Mouse (Mus musculus) liver, embryonic 11.5 days (tissue): ENCODE measurements around the gene Gm13030. TPM values are rescaled to one million over a fixed set of nuclear protein-coding genes. Genes with fewer than 3 reads are reported as not detected.

Source experiments
- ATAC-seq: fragments of 200-750 bp; cut with Nextera tagmentation; replicated peaks from 2 replicates; pipeline ENCODE4 v1.8.0; 2017; ENCODE audit warnings: moderate number of reproducible peaks, mild to moderate bottlenecking, moderate TSS enrichment, moderate library complexity; ENCODE audit not compliant: low FRiP score
- DNase-seq: peaks from one replicate; pipeline ENCODE4 v3.0.0-alpha.2; 2017; ENCODE audit warnings: low spot score
- H3K27ac ChIP-seq: fragments of 300-500 bp; sonication (generic); 2 replicates; pipeline ENCODE4 v1.5.1; 2014; ENCODE audit warnings: mild to moderate bottlenecking, low read depth, low read length, control low read depth
- H3K27me3 ChIP-seq: fragments of 300-500 bp; sonication (generic); replicated peaks from 2 replicates; pipeline ENCODE4 v1.6.1; 2014; ENCODE audit warnings: low read length, mixed read lengths; ENCODE audit not compliant: control insufficient read depth, insufficient read depth
- H3K36me3 ChIP-seq: fragments of 300-500 bp; sonication (generic); 2 replicates; pipeline ENCODE4 v1.6.1; 2014; ENCODE audit warnings: mild to moderate bottlenecking, low read length, moderate library complexity, mixed read lengths; ENCODE audit not compliant: control insufficient read depth, insufficient read depth
- H3K4me1 ChIP-seq: fragments of 300-500 bp; sonication (generic); replicated peaks from 2 replicates; pipeline ENCODE4 v1.6.1; 2014; ENCODE audit warnings: low read length, mixed read lengths; ENCODE audit not compliant: control insufficient read depth, insufficient read depth
- H3K4me2 ChIP-seq: fragments of 300-500 bp; sonication (generic); 2 replicates; pipeline ENCODE4 v1.6.1; 2014; ENCODE audit warnings: mild to moderate bottlenecking, control low read depth, moderate library complexity
- H3K4me3 ChIP-seq: fragments of 300-500 bp; sonication (generic); 2 replicates; pipeline ENCODE4 v1.5.1; 2014; ENCODE audit warnings: low read depth, low read length, control low read depth
- H3K9ac ChIP-seq: fragments of 300-500 bp; sonication (generic); 2 replicates; pipeline ENCODE4 v1.6.1; 2014; ENCODE audit warnings: low read depth, low read length, control low read depth
- H3K9me3 ChIP-seq: fragments of 300-500 bp; sonication (generic); 2 replicates; pipeline ENCODE4 v1.6.1; 2016; ENCODE audit warnings: low read length, inconsistent platforms, mixed read lengths; ENCODE audit not compliant: control insufficient read depth
- WGBS: fragments of 180-500 bp; shearing (Covaris S2); extraction: QIAGEN DNeasy Blood & Tissue Kit; methylation state at CpG from one replicate; pipeline ENCODE4 v1.1.7; 2014; 5-methylcytosine and 5-hydroxymethylcytosine counted together
- polyA plus RNA-seq: library from polyadenylated mRNA; unstranded; fragments of >200 nt; fragmentation: Nextera tagmentation; extraction: Ambion mirVana; gene quantifications from 2 replicates; pipeline ENCODE4 v1.2.1, GENCODE M21; 2014

The Gm13030 gene
- not detected in 2 replicates for polyA plus RNA-seq

DNA sequence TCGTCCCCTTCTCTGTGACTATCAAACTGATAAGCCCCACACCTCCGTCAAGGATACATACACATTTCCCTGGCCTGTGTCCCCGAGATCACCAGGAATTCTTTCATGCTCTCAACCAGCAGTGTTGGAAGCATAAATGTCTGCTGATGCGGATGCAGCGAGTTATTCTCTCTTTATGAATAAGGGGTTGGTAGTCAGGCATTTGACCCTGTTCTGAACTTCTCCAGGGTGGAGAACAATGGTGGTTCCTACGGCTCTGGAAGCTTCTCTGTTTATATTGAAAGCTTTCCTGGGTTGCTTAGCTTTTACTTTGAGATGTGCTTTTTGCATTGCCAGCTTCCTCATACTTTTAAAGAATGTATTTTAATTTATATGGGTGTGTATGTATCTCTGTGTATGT, at the start of gene Gm13030:
TSS of gene Gm13030 (minus strand) at position 101 of the 400 bp plus-strand sequence.
- Histone ChIP-seq H3K36me3 (no peaks in the 10 kb centered on the region), H3K4me2 (no peak within 1 kb of the TSS), H3K27me3 (no peaks in the 10 kb centered on the region; the same call in none of the 2 replicates), H3K4me3 (no peak within 1 kb of the TSS), H3K27ac (no peak within 1 kb of the TSS), H3K9ac (no peak within 1 kb of the TSS), H3K4me1 (no peaks in the 10 kb centered on the region), H3K9me3 (no peaks in the 10 kb centered on the region)
- DNase-seq, result no peak
- ATAC-seq, result no peak
- WGBS, result 80% methylated on average over 6 of the region's 6 CpGs

DNA sequence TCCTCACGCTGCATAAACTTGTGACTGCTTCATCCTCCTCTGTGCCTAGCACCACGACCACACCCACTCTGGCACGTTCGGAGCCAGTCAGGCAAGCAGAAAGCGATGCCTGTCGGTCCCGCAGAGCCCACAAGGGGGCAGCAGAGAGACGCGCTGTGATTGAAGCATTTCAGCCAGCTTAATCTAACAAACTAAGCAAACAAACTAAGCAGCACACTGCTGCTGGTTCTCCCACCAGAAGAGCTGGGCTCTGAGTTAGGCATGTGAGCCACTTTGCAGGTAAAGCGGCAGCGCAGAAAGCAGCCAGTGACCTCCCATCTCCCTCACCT, 48.3 kb upstream of the Gm13030 start:
- Histone ChIP-seq H3K36me3 (no peaks in the 10 kb centered on the region), H3K9me3 (no peaks in the 10 kb centered on the region), H3K9ac (no peak overlapping the region), H3K4me3 (no peak overlapping the region), H3K4me2 (peak overlapping the region; percentile 32; the same call in 1 of the 2 replicates), H3K27ac (no peak overlapping the region), H3K27me3 (peaks cover 7% of the 10 kb centered on the region), H3K4me1 (no peaks in the 10 kb centered on the region)
- peak; percentile 39; the same call in 1 of the 2 replicates for ATAC-seq
- DNase-seq, result peak; percentile 88
- 4% methylated on average over 11 of the region's 11 CpGs for WGBS

DNA sequence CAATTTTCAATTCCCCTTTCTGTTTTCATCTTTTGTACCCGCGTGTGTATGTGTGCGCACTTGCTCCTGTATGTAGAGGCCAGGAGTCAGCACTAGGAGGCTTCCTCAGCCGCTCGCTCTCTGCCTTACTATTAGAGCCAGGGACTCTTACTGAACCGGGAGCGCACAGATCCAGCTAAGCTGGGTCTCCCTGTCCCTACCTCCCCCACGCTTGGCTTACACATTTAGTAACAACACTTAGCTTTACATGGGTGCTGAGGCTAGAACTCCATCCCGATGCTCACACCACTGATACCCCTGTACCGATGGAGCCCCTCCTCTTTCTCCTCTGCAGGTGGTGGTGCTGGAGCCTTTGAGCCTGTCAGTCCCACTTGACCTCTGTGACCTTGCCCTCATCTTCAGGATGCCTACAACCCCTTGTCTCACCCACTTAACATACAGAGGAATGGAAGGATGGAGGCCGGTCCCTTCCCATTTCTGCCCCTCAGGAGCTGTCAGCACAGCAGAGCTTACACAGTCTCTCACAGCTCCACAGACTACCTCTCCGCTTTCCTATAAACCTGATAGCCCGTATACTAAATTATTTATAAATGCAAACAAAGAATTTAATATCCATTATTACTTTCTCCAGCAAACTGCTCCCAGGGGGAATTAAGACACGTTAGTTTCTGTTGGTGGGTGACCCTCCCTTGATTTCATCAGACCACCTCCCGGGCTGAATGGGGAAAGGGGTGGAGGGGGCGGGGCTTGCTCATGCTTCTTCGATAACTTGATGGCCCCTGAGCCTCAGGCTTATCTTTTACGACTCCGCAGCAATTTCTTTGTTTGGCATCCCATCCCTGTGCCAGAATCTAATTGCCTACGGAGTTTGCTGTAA, 47.7 kb upstream of the Gm13030 start:
- Histone ChIP-seq H3K4me2 (peak overlapping the region; percentile 32; the same call in 1 of the 2 replicates), H3K36me3 (no peaks in the 10 kb centered on the region), H3K27me3 (peaks cover 7% of the 10 kb centered on the region), H3K4me1 (no peaks in the 10 kb centered on the region), H3K4me3 (no peak overlapping the region), H3K27ac (no peak overlapping the region), H3K9me3 (no peaks in the 10 kb centered on the region), H3K9ac (no peak overlapping the region)
- WGBS, result 41% methylated on average over 20 of the region's 20 CpGs
- no peak for DNase-seq
- no peak for ATAC-seq

DNA sequence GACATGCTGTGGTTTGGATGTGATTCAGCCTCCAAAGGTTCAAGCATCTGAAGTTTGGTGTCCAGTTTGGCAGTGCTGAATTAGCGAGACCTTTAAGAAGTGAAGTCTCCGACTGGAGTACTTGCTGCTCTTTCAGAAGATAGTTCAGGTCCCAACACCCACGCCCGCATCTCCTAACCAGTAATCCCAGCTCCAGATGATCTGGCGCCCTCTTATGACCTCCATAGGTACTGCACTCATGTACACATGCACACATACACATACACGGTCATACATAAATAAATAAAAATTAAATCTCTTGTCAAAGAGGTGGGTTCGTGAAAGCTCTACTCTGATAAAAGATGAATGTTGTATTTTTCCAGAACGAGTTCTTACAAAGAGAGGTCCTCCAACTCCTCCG, 43.5 kb upstream of the Gm13030 start:
- Histone ChIP-seq H3K27me3 (peaks cover 7% of the 10 kb centered on the region), H3K36me3 (no peaks in the 10 kb centered on the region), H3K9ac (no peak overlapping the region), H3K4me3 (no peak overlapping the region), H3K27ac (no peak overlapping the region), H3K4me2 (no peak overlapping the region), H3K9me3 (no peaks in the 10 kb centered on the region), H3K4me1 (peaks cover 6% of the 10 kb centered on the region; the same call in 1 of the 2 replicates)
- DNase-seq, result no peak
- 73% methylated on average over 9 of the region's 9 CpGs for WGBS
- ATAC-seq, result no peak

DNA sequence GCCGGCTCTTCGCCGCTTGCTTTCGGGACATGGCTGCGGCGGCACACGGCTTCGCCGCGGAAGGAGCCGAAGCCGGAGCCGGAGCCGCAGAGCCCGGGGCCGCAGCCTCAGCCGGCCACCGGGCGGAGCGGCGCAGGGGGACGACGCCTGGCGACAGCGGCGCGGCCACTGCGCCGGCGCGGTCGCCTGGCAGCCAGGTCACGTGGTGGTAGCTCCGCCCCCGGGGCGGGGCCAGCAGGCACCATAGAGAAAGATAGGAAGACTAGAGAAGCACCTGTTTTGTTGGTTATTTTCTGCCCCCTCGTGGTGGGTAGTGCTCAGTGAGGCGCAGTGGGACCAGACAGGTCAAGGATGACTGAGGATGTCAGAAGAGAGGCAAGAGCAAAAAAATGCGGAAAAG, 40.0 kb upstream of the Gm13030 start, which contains the start of gene Otud3:
TSS of gene Otud3 (minus strand) at position 149 of the 400 bp plus-strand sequence.
- Histone ChIP-seq H3K4me3 (peak within 1 kb of the TSS; percentile 90), H3K27ac (no peak within 1 kb of the TSS; the same call in 1 of the 2 replicates), H3K4me2 (peak within 1 kb of the TSS; percentile 99), H3K27me3 (no peaks in the 10 kb centered on the region; the same call in 1 of the 2 replicates), H3K9me3 (no peaks in the 10 kb centered on the region), H3K4me1 (peaks cover 6% of the 10 kb centered on the region; the same call in 1 of the 2 replicates), H3K9ac (peak within 1 kb of the TSS; percentile 81), H3K36me3 (no peaks in the 10 kb centered on the region; the same call in 1 of the 2 replicates)
- under 1% methylated on average over 39 of the region's 39 CpGs for WGBS
- ATAC-seq (peak; percentile 97), DNase-seq (peak; percentile 91)

DNA sequence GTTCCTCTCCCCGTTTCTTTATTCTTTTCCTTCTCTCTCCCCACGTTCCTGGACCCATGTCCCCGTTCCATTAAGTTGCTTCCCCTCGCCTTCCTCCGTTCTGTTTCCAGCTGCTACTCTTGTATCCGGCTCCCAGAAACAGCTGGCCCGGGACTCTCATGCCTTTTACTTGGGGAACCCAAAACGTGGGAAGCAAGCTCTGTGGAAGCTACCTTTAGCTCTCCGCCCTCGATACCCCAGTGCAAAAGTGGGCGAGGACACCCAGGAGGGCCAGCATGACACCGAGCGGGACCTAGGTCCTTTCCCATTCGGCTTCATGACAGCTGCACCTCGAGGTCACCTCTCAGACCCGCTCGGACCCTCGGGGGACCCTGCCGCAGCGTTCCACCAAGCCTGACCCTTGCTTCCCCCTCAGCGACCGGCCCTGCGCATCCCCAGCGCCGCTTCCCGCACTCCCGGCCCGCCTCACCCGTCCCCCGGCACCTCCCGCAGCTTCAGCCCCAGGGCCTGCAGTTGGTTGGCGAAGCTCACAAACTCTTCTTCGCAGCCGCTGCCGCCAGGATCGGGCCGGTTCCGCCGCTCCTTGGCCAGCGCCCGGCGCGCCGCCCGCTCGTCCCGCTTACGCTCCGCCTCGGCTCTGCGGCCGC, 39.5 kb upstream of the Gm13030 start:
- H3K4me3 ChIP-seq, result peak overlapping the region; percentile 90
- peak overlapping the region; percentile 99 for H3K4me2 ChIP-seq
- no peak overlapping the region; the same call in 1 of the 2 replicates for H3K27ac ChIP-seq
- under 1% methylated on average over 52 of the region's 52 CpGs for WGBS
- H3K9ac ChIP-seq, result peak overlapping the region; percentile 81
- H3K36me3 ChIP-seq, result no peaks in the 10 kb centered on the region; the same call in 1 of the 2 replicates
- peak; percentile 54 for ATAC-seq
- no peaks in the 10 kb centered on the region; the same call in 1 of the 2 replicates for H3K27me3 ChIP-seq
- peaks cover 6% of the 10 kb centered on the region; the same call in 1 of the 2 replicates for H3K4me1 ChIP-seq
- DNase-seq, result peak; percentile 60
- H3K9me3 ChIP-seq, result no peaks in the 10 kb centered on the region

DNA sequence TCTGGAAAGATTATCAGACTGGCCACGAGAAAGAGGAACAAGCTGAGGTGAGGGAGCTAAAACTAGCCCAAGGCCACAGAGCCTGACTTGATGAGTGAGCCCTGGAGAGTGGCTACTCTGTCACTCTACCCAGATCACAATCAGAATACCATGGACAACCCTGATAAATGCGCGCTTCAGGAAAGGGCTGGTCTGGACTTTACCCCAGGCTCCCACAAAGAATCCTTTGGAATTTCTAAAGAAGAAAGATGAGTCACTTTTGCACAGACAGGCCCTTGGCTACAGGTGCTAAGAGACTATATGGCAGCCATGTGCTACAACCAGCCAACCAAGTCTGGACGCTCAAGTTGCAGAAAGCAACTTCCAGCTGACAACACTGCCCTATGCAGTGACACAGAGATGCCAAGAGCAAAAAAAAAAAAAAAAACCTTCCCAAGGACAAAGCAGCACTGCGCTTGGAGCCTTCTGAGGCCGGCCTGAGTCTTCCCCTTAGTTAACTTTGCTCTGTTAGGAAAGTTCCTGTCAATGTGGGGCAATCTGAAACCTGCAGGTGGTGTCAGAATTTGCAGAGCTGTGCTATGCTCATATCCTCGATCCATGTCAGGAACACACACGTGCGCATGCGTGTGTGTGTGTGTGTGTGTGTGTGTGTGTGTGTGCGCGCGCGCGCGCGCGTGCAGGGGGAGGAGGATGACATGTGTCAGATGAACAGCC, 32.0 kb upstream of the Gm13030 start:
- Histone ChIP-seq H3K9ac (no peak overlapping the region), H3K4me1 (no peaks in the 10 kb centered on the region), H3K27me3 (no peaks in the 10 kb centered on the region; the same call in 1 of the 2 replicates), H3K27ac (no peak overlapping the region), H3K4me2 (no peak overlapping the region), H3K9me3 (no peaks in the 10 kb centered on the region), H3K36me3 (peaks cover 9% of the 10 kb centered on the region), H3K4me3 (no peak overlapping the region)
- 91% methylated on average over 18 of the region's 18 CpGs for WGBS
- ATAC-seq, result no peak
- DNase-seq, result no peak

DNA sequence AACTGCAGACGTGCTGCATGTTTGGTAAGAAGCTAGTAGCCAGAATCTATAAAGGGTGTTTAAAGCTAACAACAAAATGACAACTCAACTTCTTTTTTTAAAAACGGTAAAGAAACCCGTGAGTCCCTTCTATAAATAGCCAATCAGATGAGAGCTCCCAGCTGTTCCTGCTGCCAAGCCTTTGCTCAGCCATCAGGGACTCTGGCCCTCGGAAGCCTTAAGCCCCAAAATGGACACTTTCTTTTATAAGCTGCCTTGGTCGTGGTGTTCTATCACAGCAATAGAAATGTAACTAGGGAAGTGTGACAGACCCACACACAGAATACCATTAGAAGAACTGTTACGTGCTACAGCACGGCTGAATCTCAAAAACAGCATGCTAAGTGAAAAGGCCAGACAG, 25.6 kb upstream of the Gm13030 start:
- H3K4me3 ChIP-seq, result no peak overlapping the region
- H3K27me3 ChIP-seq, result no peaks in the 10 kb centered on the region
- no peak overlapping the region for H3K9ac ChIP-seq
- WGBS, result 77% methylated on average over 7 of the region's 7 CpGs
- DNase-seq (no peak), ATAC-seq (no peak)
- peaks cover 17% of the 10 kb centered on the region for H3K36me3 ChIP-seq
- H3K27ac ChIP-seq, result no peak overlapping the region
- no peaks in the 10 kb centered on the region for H3K4me1 ChIP-seq
- no peak overlapping the region for H3K4me2 ChIP-seq
- no peaks in the 10 kb centered on the region for H3K9me3 ChIP-seq
